Mouse (Mus musculus) CH12.LX (cell line): Measurements from ENCODE around the gene Nhsl2. TPM values are rescaled to one million over a fixed set of nuclear protein-coding genes. Genes with fewer than 3 reads are reported as not detected.

Experiments used
- DNase-seq: peaks from one replicate; pipeline ENCODE4 v3.0.0-alpha.2; 2013; ENCODE audit errors: extremely low read depth
- H3K27ac ChIP-seq: 2 replicates; pipeline ENCODE4 v1.5.1; 2012; ENCODE audit warnings: low read depth, mild to moderate bottlenecking, control low read depth, moderate library complexity; ENCODE audit not compliant: insufficient read depth
- H3K27me3 ChIP-seq: replicated peaks from 2 replicates; pipeline ENCODE3; 2012; ENCODE audit warnings: inconsistent platforms
- H3K36me3 ChIP-seq, 2 experiments: replicated peaks in 1 of 2; 2 replicates each; pipeline versions ENCODE3 to v1.6.1; 2012; ENCODE audit warnings: inconsistent platforms in 1 of 2, low read length in 1 of 2, mild to moderate bottlenecking in 1 of 2, mixed read lengths in 1 of 2, moderate library complexity in 1 of 2; ENCODE audit not compliant: control insufficient read depth in 1 of 2, insufficient read depth in 1 of 2
- H3K4me1 ChIP-seq, 2 experiments: 2 replicates each; pipeline ENCODE4 v1.6.1; 2012; ENCODE audit warnings: inconsistent platforms in 1 of 2, moderate library complexity in 1 of 2; ENCODE audit not compliant: insufficient read depth in 2 of 2, control insufficient read depth in 1 of 2
- H3K4me2 ChIP-seq: 2 replicates; pipeline ENCODE4 v1.6.1; 2012; ENCODE audit warnings: low read depth, mild to moderate bottlenecking, control low read depth; ENCODE audit not compliant: poor library complexity, insufficient read depth, severe bottlenecking
- H3K4me3 ChIP-seq, 3 experiments: fragments of 150-350 bp in 1 of 3; sonication (generic) in 1 of 3; replicated peaks in 1 of 3; 2 replicates each; pipeline versions ENCODE3 to v1.5.1; 2011 to 2012; ENCODE audit warnings: low read depth in 2 of 3, low read length in 2 of 3, mild to moderate bottlenecking in 2 of 3, moderate library complexity in 2 of 3, control low read depth in 1 of 3, improper control_type of control experiment in 1 of 3, inconsistent platforms in 1 of 3, mixed read lengths in 1 of 3; ENCODE audit not compliant: poor library complexity in 1 of 3
- H3K79me2 ChIP-seq: replicated peaks from 2 replicates; pipeline ENCODE4 v1.6.1; 2012; ENCODE audit warnings: mild to moderate bottlenecking, moderate library complexity; ENCODE audit not compliant: control insufficient read depth, poor library complexity, insufficient read depth, severe bottlenecking; ENCODE audit errors: extremely low read depth
- H3K9ac ChIP-seq: 2 replicates; pipeline ENCODE4 v1.6.1; 2012; ENCODE audit warnings: low read depth, mild to moderate bottlenecking, control low read depth, moderate library complexity; ENCODE audit not compliant: insufficient read depth
- H3K9me3 ChIP-seq: replicated peaks from 2 replicates; pipeline ENCODE3; 2012; ENCODE audit warnings: low read length, inconsistent platforms, mixed read lengths
- CHD1 ChIP-seq: IDR thresholded peaks from 2 replicates; pipeline ENCODE4 v1.6.1; 2012; ENCODE audit warnings: low read depth, low read length, improper control_type of control experiment, inconsistent platforms
- CHD2 ChIP-seq: IDR thresholded peaks from 2 replicates; pipeline ENCODE4 v1.6.1; 2011; ENCODE audit warnings: low read length, improper control_type of control experiment
- CTCF ChIP-seq, 2 experiments: IDR thresholded peaks in 1 of 2; conservative IDR thresholded peaks in 1 of 2; 2 replicates each; pipeline ENCODE4 v1.5.1; 2011 to 2012; ENCODE audit warnings: low read depth in 2 of 2, low read length in 2 of 2, improper control_type of control experiment in 1 of 2, inconsistent platforms in 1 of 2, mild to moderate bottlenecking in 1 of 2, moderate library complexity in 1 of 2
- E2F4 ChIP-seq: IDR thresholded peaks from 2 replicates; pipeline ENCODE4 v1.6.1; 2011; ENCODE audit warnings: low read depth, low read length, improper control_type of control experiment; ENCODE audit not compliant: insufficient replicate concordance
- EP300 ChIP-seq: IDR thresholded peaks from 2 replicates; pipeline ENCODE4 v1.6.1; 2011; ENCODE audit warnings: low read length, improper control_type of control experiment
- ETS1 ChIP-seq: conservative IDR thresholded peaks from 2 replicates; pipeline ENCODE4 v1.6.1; 2012; ENCODE audit warnings: low read depth, mild to moderate bottlenecking, inconsistent platforms, low read length, improper control_type of control experiment, moderate library complexity
- GABPA ChIP-seq: IDR thresholded peaks from 2 replicates; pipeline ENCODE4 v1.6.1; 2012; ENCODE audit warnings: low read depth, low read length, improper control_type of control experiment, inconsistent platforms; ENCODE audit not compliant: insufficient replicate concordance
- HCFC1 ChIP-seq: IDR thresholded peaks from 2 replicates; pipeline ENCODE4 v1.6.1; 2012; ENCODE audit warnings: low read depth, mild to moderate bottlenecking, inconsistent platforms, low read length, improper control_type of control experiment
- IRF4 ChIP-seq: IDR thresholded peaks from 2 replicates; pipeline ENCODE4 v1.6.1; 2014; ENCODE audit warnings: low read depth, mild to moderate bottlenecking, inconsistent platforms, low read length, improper control_type of control experiment
- JUN ChIP-seq: IDR thresholded peaks from 2 replicates; pipeline ENCODE4 v1.6.1; 2011; ENCODE audit warnings: low read depth, mild to moderate bottlenecking, low read length, improper control_type of control experiment, moderate library complexity; ENCODE audit not compliant: insufficient read depth
- KAT2A ChIP-seq: IDR thresholded peaks from 2 replicates; pipeline ENCODE4 v1.6.1; 2012; ENCODE audit warnings: low read length, improper control_type of control experiment, inconsistent platforms; ENCODE audit not compliant: insufficient replicate concordance
- MAFK ChIP-seq: IDR thresholded peaks from 2 replicates; pipeline ENCODE4 v1.6.1; 2011; ENCODE audit warnings: low read length, improper control_type of control experiment; ENCODE audit not compliant: insufficient replicate concordance
- MAZ ChIP-seq: IDR thresholded peaks from 2 replicates; pipeline ENCODE4 v1.6.1; 2012; ENCODE audit warnings: low read depth, mild to moderate bottlenecking, inconsistent platforms, low read length, improper control_type of control experiment, moderate library complexity
- MEF2A ChIP-seq: IDR thresholded peaks from 2 replicates; pipeline ENCODE4 v1.6.1; 2014; ENCODE audit warnings: low read depth, mild to moderate bottlenecking, inconsistent platforms, low read length, improper control_type of control experiment, borderline replicate concordance
- MXI1 ChIP-seq: IDR thresholded peaks from 2 replicates; pipeline ENCODE4 v1.6.1; 2011; ENCODE audit warnings: mild to moderate bottlenecking, low read depth, low read length, improper control_type of control experiment
- MYC ChIP-seq: IDR thresholded peaks from 2 replicates; pipeline ENCODE4 v1.6.1; 2011; ENCODE audit warnings: low read depth, mild to moderate bottlenecking, improper control_type of control experiment, low read length
- NRF1 ChIP-seq: IDR thresholded peaks from 2 replicates; pipeline ENCODE4 v1.6.1; 2014; ENCODE audit warnings: low read depth, mild to moderate bottlenecking, inconsistent platforms, low read length, improper control_type of control experiment, moderate library complexity
- POLR2AphosphoS2 ChIP-seq: IDR thresholded peaks from 2 replicates; pipeline ENCODE4 v1.6.1; 2011; ENCODE audit warnings: low read depth, low read length, improper control_type of control experiment
- SMC3 ChIP-seq: IDR thresholded peaks from 2 replicates; pipeline ENCODE4 v1.6.1; 2011; ENCODE audit warnings: low read depth, low read length, improper control_type of control experiment
- TBP ChIP-seq: conservative IDR thresholded peaks from 2 replicates; pipeline ENCODE4 v1.6.1; 2011; ENCODE audit warnings: low read depth, low read length, improper control_type of control experiment
- UBTF ChIP-seq: IDR thresholded peaks from 2 replicates; pipeline ENCODE4 v1.6.1; 2012; ENCODE audit warnings: low read depth, mild to moderate bottlenecking, inconsistent platforms, low read length, improper control_type of control experiment, moderate library complexity
- USF1 ChIP-seq: IDR thresholded peaks from 2 replicates; pipeline ENCODE4 v1.6.1; 2014; ENCODE audit warnings: low read depth, mild to moderate bottlenecking, inconsistent platforms, low read length, improper control_type of control experiment
- USF2 ChIP-seq: conservative IDR thresholded peaks from 2 replicates; pipeline ENCODE4 v1.6.1; 2011; ENCODE audit warnings: low read depth, low read length, improper control_type of control experiment
- ZC3H11A ChIP-seq: IDR thresholded peaks from 2 replicates; pipeline ENCODE4 v1.6.1; 2012; ENCODE audit warnings: low read depth, mild to moderate bottlenecking, inconsistent platforms, low read length, improper control_type of control experiment
- ZKSCAN1 ChIP-seq: IDR thresholded peaks from 2 replicates; pipeline ENCODE4 v1.6.1; 2012; ENCODE audit warnings: low read depth, inconsistent platforms, low read length, improper control_type of control experiment, borderline replicate concordance
- dilution Hi-C: fragments of 300-500 bp; cut with MboI; formaldehyde crosslinking; loops from 2 replicates; pipeline ENCODE4 v1.14.3; 2020; ENCODE audit warnings: low sequenced_read_pairs; ENCODE audit not compliant: extremely low pct_unique_long_range_greater_than_20kb, extremely low pct_ligation_motif_present
- in situ Hi-C: fragments of 300-500 bp; cut with MboI; formaldehyde crosslinking; loops from 3 replicates; pipeline ENCODE4 v1.14.3; 2019; ENCODE audit warnings: low sequenced_read_pairs, low pct_ligation_motif_present, low pct_unique_long_range_greater_than_20kb, mixed read lengths
- polyA plus RNA-seq: library from polyadenylated mRNA; unstranded; fragments of >175 nt; gene quantifications from 2 replicates; pipeline ENCODE4 v1.2.1, GENCODE M21; 2012; ENCODE audit warnings: low read depth; ENCODE audit not compliant: insufficient read length
- total RNA-seq, 2 experiments: library from RNA; depleted of rRNA; stranded (reverse); fragments of 300-350 nt in 1 of 2; fragments of >200 nt in 1 of 2; gene quantifications; 2 replicates each; pipeline ENCODE4 v1.2.3; 2012 to 2014

The Nhsl2 gene
- total and polyA plus RNA-seq, 3 experiments = 0.10 to 0.17 TPM; not detected in 1

DNA sequence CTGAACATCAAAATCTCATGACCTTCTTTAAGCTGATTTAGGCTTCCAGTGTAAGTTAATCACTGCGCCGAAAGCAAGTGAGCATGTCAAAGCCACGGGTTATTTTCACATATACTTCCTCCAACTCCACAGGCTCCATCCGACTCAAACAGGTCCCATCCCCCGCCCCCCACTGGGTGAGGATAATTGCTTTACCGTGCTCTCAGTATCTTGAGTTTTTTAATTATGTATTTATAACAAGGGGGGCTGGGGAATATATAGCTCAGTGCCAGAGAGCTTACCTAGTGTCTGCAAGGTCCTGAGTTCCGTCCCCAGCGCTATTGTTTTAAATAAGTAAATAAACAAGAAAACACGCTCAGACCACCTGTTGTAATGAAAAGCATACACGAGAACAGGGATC lies 231.9 kb downstream of the Nhsl2 start:
- no peaks in the 10 kb centered on the region for H3K27me3 ChIP-seq
- dilution Hi-C loops (no loop called here), in situ Hi-C loops (no loop called here)
- H3K4me1 ChIP-seq = peaks cover 6 to 42% of the 10 kb centered on the region in 2 experiments; a peak in 3 of 4 replicates
- no peaks in the 10 kb centered on the region for H3K79me2 ChIP-seq
- no peaks in the 10 kb centered on the region for H3K9me3 ChIP-seq
- no peak overlapping the region for H3K9ac ChIP-seq
- no peak for DNase-seq
- H3K4me3 ChIP-seq = no peak overlapping the region
- no peak overlapping the region for H3K4me2 ChIP-seq
- no peaks in the 10 kb centered on the region for H3K36me3 ChIP-seq
- no peak overlapping the region for H3K27ac ChIP-seq
- TF ChIP-seq E2F4 = no peak
- TF ChIP-seq KAT2A = no peak
- no peak for TF ChIP-seq IRF4
- TF ChIP-seq UBTF = no peak
- no peak for TF ChIP-seq TBP
- TF ChIP-seq JUN = no peak
- no peak for TF ChIP-seq MYC
- TF ChIP-seq USF2 = no peak
- no peak for TF ChIP-seq CTCF (conservative IDR thresholded peaks at IDR 0.05 in 1 of 2, IDR thresholded peaks at IDR 0.05 in 1 of 2; ENCODE audit: low read depth in 2 of 2, low read length in 2 of 2)
- no peak for TF ChIP-seq POLR2AphosphoS2
- TF ChIP-seq SMC3 = no peak
- no peak for TF ChIP-seq EP300
- no peak for TF ChIP-seq GABPA

DNA sequence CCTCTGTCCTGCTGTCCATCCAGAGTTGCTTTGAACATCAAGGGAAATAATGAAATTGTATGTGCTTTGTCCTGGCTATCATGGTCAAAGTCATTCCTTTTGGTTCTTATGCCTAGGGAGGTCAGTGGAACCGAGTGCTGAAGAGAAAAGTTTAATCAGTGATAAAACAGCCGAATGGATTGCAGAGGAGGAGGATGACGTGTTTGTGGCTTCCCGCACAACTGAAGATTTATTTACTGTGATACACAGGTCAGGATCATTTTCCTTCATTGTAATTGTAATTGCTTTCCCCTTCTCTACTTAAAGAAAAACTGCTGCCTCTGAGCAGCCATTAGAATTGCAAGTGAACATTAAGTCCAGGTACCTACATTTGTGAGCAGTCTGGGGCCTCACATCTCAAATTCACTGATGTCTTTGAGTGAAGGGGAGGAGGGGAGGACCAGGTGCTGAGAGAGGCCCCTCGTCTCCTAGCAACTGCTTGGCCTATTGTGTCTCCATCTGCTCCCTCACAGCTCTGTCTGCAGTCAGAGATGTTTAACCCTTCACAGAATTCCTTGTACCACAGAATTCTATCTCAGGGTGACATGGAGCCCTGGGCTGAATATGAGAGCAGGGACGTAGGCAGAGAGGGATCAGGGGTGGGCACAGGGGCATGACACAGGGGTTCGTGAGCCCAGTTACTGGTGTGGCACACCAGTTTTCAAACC lies 232.5 kb downstream of the Nhsl2 start:
- TF ChIP-seq NRF1 (no peak), EP300 (no peak), ZC3H11A (no peak), MEF2A (no peak), ZKSCAN1 (no peak), MXI1 (no peak), HCFC1 (no peak), GABPA (no peak), ETS1 (no peak), JUN (no peak), TBP (no peak), CHD2 (no peak), E2F4 (no peak), MAZ (no peak), MAFK (no peak), UBTF (no peak), USF1 (no peak), CHD1 (no peak)
- dilution Hi-C loops (no loop called here), in situ Hi-C loops (no loop called here)
- Histone ChIP-seq H3K4me3 (no peak overlapping the region), H3K27me3 (no peaks in the 10 kb centered on the region), H3K9me3 (no peaks in the 10 kb centered on the region), H3K4me2 (no peak overlapping the region), H3K79me2 (no peaks in the 10 kb centered on the region), H3K4me1 (peaks cover 6 to 37% of the 10 kb centered on the region in 2 experiments; a peak in 3 of 4 replicates), H3K9ac (no peak overlapping the region), H3K27ac (no peak overlapping the region), H3K36me3 (no peaks in the 10 kb centered on the region)
- DNase-seq = no peak
